Mouse (Mus musculus): ENCODE measurements at regions not wholly inside any gene's neighbourhood (a gene's known extent, or its start where the extent isn't known, plus 50 kb on each side); places are given as distances from the start of the nearest gene placed in this dataset.
A peak's percentile ranks its signal among the peaks of the same experiment; 100 is the strongest.
"Not testable (repeated sequence)": the region's sequence is repeated elsewhere in the genome, so short reads cannot be mapped to it uniquely, and the experiment has no call there.

GRCm38 (mm10) chr2:149203896-149204295 lies 186.9 kb upstream of the Gm10750 start:
- DNase-seq (ENCODE audit: extremely low spot score, low spot score): no peak

- no peak for DNase-seq (ENCODE audit: extremely low spot score, low spot score)
Observed at GRCm38 (mm10) chr2:149195736-149196135, 178.7 kb upstream of the Gm10750 start.

- peak; percentile 19 for DNase-seq (ENCODE audit: extremely low spot score, low spot score)
Observed at GRCm38 (mm10) chr2:149158434-149158833, 141.4 kb upstream of the Gm10750 start.

GRCm38 (mm10) chr2:149109551-149109950 lies 92.5 kb upstream of the Gm10750 start:
- not testable (repeated sequence) for DNase-seq (ENCODE audit: extremely low spot score, low spot score)

- no peak for DNase-seq (ENCODE audit: extremely low spot score, low spot score)
Observed at GRCm38 (mm10) chr2:149092146-149092545, 75.1 kb upstream of the Gm10750 start.

Data from neural tube, embryonic 10.5 days (tissue).